Mouse (Mus musculus) neural tube, embryonic 13.5 days (tissue): Measurements from ENCODE around the gene C1ql4. TPM values are rescaled to one million over a fixed set of nuclear protein-coding genes. Genes with fewer than 3 reads are reported as not detected.

Experiments
- ATAC-seq: fragments of 200-750 bp; cut with Nextera tagmentation; 2 replicates; pipeline ENCODE4 v1.8.0; 2017; ENCODE audit warnings: low read depth, mild to moderate bottlenecking, moderate TSS enrichment, moderate library complexity
- H3K27ac ChIP-seq: fragments of 300-500 bp; sonication (generic); replicated peaks from 2 replicates; pipeline ENCODE4 v1.5.1; 2015; ENCODE audit warnings: moderate library complexity, mild to moderate bottlenecking, inconsistent platforms
- H3K27me3 ChIP-seq: fragments of 300-500 bp; sonication (generic); 2 replicates; pipeline ENCODE4 v1.6.1; 2015; ENCODE audit warnings: mild to moderate bottlenecking, inconsistent platforms
- H3K36me3 ChIP-seq: fragments of 300-500 bp; sonication (generic); 2 replicates; pipeline ENCODE4 v1.6.1; 2015; ENCODE audit warnings: mild to moderate bottlenecking, inconsistent platforms
- H3K4me1 ChIP-seq: fragments of 300-500 bp; sonication (generic); replicated peaks from 2 replicates; pipeline ENCODE4 v1.6.1; 2015; ENCODE audit warnings: inconsistent platforms
- H3K4me2 ChIP-seq: fragments of 300-500 bp; sonication (generic); 2 replicates; pipeline ENCODE4 v1.6.1; 2015; ENCODE audit warnings: inconsistent platforms, mild to moderate bottlenecking, moderate library complexity
- H3K4me3 ChIP-seq: fragments of 300-500 bp; sonication (generic); 2 replicates; pipeline ENCODE4 v1.5.1; 2015; ENCODE audit warnings: mild to moderate bottlenecking, inconsistent platforms
- H3K9ac ChIP-seq: fragments of 300-500 bp; sonication (generic); 2 replicates; pipeline ENCODE4 v1.6.1; 2015; ENCODE audit warnings: moderate library complexity, mild to moderate bottlenecking, inconsistent platforms
- H3K9me3 ChIP-seq: fragments of 300-500 bp; sonication (generic); 2 replicates; pipeline ENCODE4 v1.6.1; 2016; ENCODE audit warnings: inconsistent platforms
- WGBS: fragments of 180-500 bp; shearing (Covaris S2); methylation state at CpG from one replicate; pipeline ENCODE4 v1.1.7; 2015; 5-methylcytosine and 5-hydroxymethylcytosine counted together
- microRNA-seq: library from miRNA; unstranded; fragments of <30 nt; microRNA quantifications from one replicate; pipeline ENCODE4, GENCODE M21; 2016
- polyA plus RNA-seq: library from polyadenylated mRNA; unstranded; fragments of >200 nt; fragmentation: Nextera tagmentation; extraction: Ambion mirVana; gene quantifications from 2 replicates; pipeline ENCODE4 v1.2.1, GENCODE M21; 2015

Gene C1ql4
- polyA plus RNA-seq, 1 experiment from 2014 or later, result 3.5 TPM

DNA sequence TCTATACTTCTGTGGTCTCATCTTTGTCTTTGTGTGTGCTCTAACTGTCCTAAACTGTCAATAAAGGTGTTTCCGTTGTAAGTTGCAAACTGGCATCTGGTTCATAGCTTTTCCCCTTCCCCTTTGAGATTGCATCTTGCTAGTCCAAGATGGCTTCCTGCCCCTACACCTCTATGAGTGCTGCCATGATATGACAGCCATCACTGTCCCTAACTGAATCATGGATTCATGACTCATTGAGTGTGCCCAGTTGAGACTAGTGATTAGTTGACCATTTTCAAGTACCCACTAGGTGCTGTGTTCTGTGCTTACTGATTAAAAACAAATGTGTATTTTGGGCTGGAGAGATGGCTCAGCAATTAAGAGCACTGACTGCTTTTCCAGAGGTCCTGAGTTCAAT, 49.6 kb downstream of the C1ql4 start:
- Histone ChIP-seq H3K4me2 (no peak overlapping the region), H3K9me3 (no peaks in the 10 kb centered on the region), H3K27me3 (no peaks in the 10 kb centered on the region), H3K4me3 (no peak overlapping the region), H3K36me3 (no peaks in the 10 kb centered on the region), H3K27ac (no peak overlapping the region), H3K9ac (no peak overlapping the region), H3K4me1 (no peaks in the 10 kb centered on the region)
- WGBS, result 90% methylated on average over 1 of the region's 1 CpGs
- no peak for ATAC-seq

DNA sequence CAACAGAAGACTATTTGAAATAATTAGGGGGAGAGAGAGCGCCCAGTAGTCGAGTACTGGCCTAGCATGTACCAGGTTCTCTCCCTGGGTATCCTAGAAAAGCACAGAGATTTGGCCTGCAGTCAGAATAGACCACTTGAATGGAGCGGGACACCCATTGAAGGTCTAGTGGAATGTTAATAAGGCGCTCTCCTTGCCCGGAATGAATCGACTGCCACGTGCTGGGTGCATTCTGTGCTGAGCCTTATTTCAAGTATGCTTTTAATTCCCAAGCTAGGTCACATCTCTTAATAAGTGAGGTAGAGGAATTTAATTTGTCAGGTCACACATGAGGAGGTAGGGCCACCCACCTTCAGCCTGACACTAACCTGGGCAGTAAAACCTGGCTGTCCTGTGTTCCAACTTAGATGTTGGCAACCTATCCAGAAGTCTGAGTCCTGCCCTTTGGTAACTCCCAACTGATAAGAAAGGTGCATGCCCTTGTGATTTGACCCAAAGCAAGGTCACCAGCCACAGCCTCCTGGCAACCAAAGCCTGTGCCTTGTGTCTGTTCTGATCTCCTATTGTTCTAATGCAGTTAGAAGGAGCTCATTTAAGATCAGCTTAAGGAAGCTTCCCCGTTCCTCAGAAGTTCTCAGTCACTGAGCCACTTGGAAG, 51.2 kb downstream of the C1ql4 start:
- H3K27ac ChIP-seq, result no peak overlapping the region
- no peak overlapping the region for H3K9ac ChIP-seq
- ATAC-seq, result no peak
- no peak overlapping the region for H3K4me3 ChIP-seq
- H3K4me1 ChIP-seq, result peaks cover 10% of the 10 kb centered on the region; the same call in 1 of the 2 replicates
- 92% methylated on average over 8 of the region's 8 CpGs for WGBS
- no peak overlapping the region for H3K4me2 ChIP-seq
- H3K27me3 ChIP-seq, result peaks cover 1% of the 10 kb centered on the region; the same call in 1 of the 2 replicates
- H3K9me3 ChIP-seq, result no peaks in the 10 kb centered on the region
- H3K36me3 ChIP-seq, result no peaks in the 10 kb centered on the region

DNA sequence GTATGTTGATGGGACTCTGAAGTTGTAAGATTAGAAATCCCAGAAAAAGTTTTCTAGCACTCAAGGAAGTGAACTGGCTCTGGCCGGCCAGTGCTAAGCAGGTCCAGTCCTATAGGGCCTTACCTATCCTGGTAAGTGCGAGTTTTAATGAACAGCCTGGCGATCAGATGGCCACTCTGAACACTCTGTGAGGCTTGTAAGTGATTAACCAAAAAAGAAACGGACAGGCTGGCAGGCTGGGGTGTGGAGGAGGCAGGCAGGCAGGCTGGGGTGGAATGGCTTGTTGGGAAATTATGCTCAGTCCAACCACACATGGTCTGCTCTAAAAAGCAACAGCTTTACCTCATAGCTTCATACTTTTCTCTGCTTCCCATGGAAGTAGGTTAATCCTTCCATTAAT, 52.2 kb downstream of the C1ql4 start:
- Histone ChIP-seq H3K4me3 (no peak overlapping the region), H3K27me3 (peaks cover 9% of the 10 kb centered on the region), H3K4me2 (no peak overlapping the region), H3K9me3 (no peaks in the 10 kb centered on the region), H3K9ac (no peak overlapping the region), H3K27ac (no peak overlapping the region), H3K36me3 (no peaks in the 10 kb centered on the region), H3K4me1 (peaks cover 14% of the 10 kb centered on the region)
- ATAC-seq, result no peak
- 88% methylated on average over 4 of the region's 4 CpGs for WGBS

Small RNAs within 50 kb of the gene (microRNA-seq; reads per million reads assigned to microRNA genes)
- not detected for gene Mir6960

Other genes with a start within 250 kb of the C1ql4 start
- 9.7 and 10.8 TPM in 2 replicates for gene Kmt2d, start 216.6 kb downstream of the C1ql4 start, polyA plus RNA-seq
- gene Rhebl1, start 193.3 kb downstream of the C1ql4 start, polyA plus RNA-seq, result 27.8 and 33.3 TPM in 2 replicates
- gene Dhh, start 189.3 kb downstream of the C1ql4 start, polyA plus RNA-seq, result 3.1 and 4.3 TPM in 2 replicates
- 34.9 and 39.0 TPM in 2 replicates for gene Lmbr1l, start 169.6 kb downstream of the C1ql4 start, polyA plus RNA-seq
- gene Tuba1b, start 153.3 kb downstream of the C1ql4 start, polyA plus RNA-seq, result 1,062 and 1,121 TPM in 2 replicates
- not detected in 2 replicates for gene Gm49450, start 134.3 kb downstream of the C1ql4 start, polyA plus RNA-seq
- 13,124 and 14,228 TPM in 2 replicates for gene Tuba1a, start 134.1 kb downstream of the C1ql4 start, polyA plus RNA-seq
- gene Tuba1c, start 57.9 kb downstream of the C1ql4 start, polyA plus RNA-seq, result 25.6 and 29.7 TPM in 2 replicates
- gene Prph, start 32.6 kb downstream of the C1ql4 start, polyA plus RNA-seq, result 268 and 371 TPM in 2 replicates
- 6.3 and 6.9 TPM in 2 replicates for gene Troap, start 13.2 kb downstream of the C1ql4 start, polyA plus RNA-seq
- 0.25 and 0.49 TPM in 2 replicates for gene Dnajc22, start 5.4 kb upstream of the C1ql4 start, polyA plus RNA-seq
- gene Spats2, start 38.1 kb upstream of the C1ql4 start, polyA plus RNA-seq, result 44.4 and 48.9 TPM in 2 replicates
- 0.74 and 0.84 TPM in 2 replicates for gene Kcnh3, start 137.0 kb upstream of the C1ql4 start, polyA plus RNA-seq
- gene Mcrs1, start 164.1 kb upstream of the C1ql4 start, polyA plus RNA-seq, result 168 and 181 TPM in 2 replicates
- 90.1 and 101 TPM in 2 replicates for gene Prpf40b, start 207.3 kb upstream of the C1ql4 start, polyA plus RNA-seq
- gene Fam186b, start 208.1 kb upstream of the C1ql4 start, polyA plus RNA-seq, result 0.52 and 0.54 TPM in 2 replicates